Mouse (Mus musculus): ENCODE results near the gene Gfm1.

DNA sequence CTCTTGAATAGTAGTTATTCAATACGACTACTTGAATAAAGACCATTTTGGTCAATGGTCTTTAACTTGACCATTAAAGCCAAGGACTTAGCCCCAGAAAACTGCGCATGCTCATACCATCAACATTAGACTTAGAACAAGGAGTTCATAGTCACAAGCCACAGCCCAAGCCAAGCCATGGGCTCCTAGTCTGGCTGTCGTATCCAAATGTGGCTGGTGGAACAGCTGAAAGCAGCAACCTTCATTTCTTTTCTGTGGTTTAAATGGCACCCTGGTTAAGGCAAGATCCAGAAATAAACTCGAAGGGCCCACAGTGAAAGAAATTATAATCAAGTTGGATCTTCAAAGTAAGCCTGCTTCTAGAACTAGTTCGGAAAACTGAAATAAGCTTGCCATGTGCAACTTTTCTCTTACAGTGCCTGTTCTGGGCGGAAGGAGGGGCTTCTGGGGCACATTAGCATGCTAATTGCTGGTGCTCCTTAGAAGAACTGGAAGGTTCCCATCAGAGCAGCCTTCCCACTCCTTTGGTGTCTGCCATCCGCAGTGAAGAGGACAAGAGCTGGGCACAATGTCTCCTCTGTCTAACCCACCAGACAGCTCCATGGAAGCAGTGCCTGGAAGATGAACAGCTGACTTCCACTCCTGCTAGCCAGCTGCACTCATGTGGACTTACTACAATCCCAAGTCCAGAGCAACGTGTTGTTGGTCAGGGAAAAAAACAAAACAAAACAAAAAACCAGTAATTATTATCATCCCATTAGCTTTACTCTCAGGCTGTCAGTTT lies 62.4 kb downstream of the Gfm1 start:
- TF ChIP-seq CTCF (IDR thresholded peaks at IDR 0.05; ENCODE audit: low read depth) (no peak), EP300 (IDR thresholded peaks at IDR 0.05; ENCODE audit: low read depth) (no peak)

All from liver, embryonic 14.5 days (tissue).